Mouse (Mus musculus) thymus, adult 2 months (tissue): ENCODE results near the gene Oprm1. TPM values are rescaled to one million over a fixed set of nuclear protein-coding genes. Genes with fewer than 3 reads are reported as not detected.

Experiments
- DNase-seq: peaks from one replicate; pipeline ENCODE4 v3.0.0; 2021
- H3K27ac ChIP-seq: fragments of 200-500 bp; 2 replicates; pipeline ENCODE4 v1.5.1; 2012; ENCODE audit warnings: low read length, control low read depth; ENCODE audit not compliant: control insufficient read depth, insufficient read depth
- H3K27me3 ChIP-seq: fragments of 200-500 bp; 2 replicates; pipeline ENCODE4 v1.6.1; 2012; ENCODE audit warnings: mild to moderate bottlenecking, low read length, moderate library complexity, mixed read lengths; ENCODE audit not compliant: control insufficient read depth, insufficient read depth
- H3K36me3 ChIP-seq: fragments of 200-500 bp; 2 replicates; pipeline ENCODE4 v1.6.1; 2012; ENCODE audit warnings: mild to moderate bottlenecking, low read length, moderate library complexity; ENCODE audit not compliant: control insufficient read depth, insufficient read depth
- H3K4me1 ChIP-seq: fragments of 200-500 bp; replicated peaks from 2 replicates; pipeline ENCODE4 v1.6.1; 2012; ENCODE audit warnings: low read length; ENCODE audit not compliant: control insufficient read depth, insufficient read depth
- H3K4me3 ChIP-seq: fragments of 200-500 bp; 2 replicates; pipeline ENCODE4 v1.5.1; 2012; ENCODE audit warnings: mild to moderate bottlenecking, low read length, control low read depth, moderate library complexity; ENCODE audit not compliant: control insufficient read depth, insufficient read depth
- CTCF ChIP-seq: fragments of 200-500 bp; IDR thresholded peaks from 2 replicates; pipeline ENCODE4 v1.5.1; 2012; ENCODE audit warnings: mild to moderate bottlenecking, control low read depth, low read length, moderate library complexity, borderline replicate concordance; ENCODE audit not compliant: control insufficient read depth, poor library complexity, insufficient read depth; ENCODE audit errors: extremely low read depth
- POLR2A ChIP-seq: fragments of 200-500 bp; IDR thresholded peaks from 2 replicates; pipeline ENCODE4 v1.6.1; 2012; ENCODE audit warnings: mild to moderate bottlenecking, low read length, control low read depth, moderate library complexity; ENCODE audit not compliant: control insufficient read depth, poor library complexity, insufficient read depth; ENCODE audit errors: extremely low read depth
- WGBS: fragments of 180-500 bp; shearing (Covaris S2); methylation state at CpG from one replicate; pipeline ENCODE4 v1.1.7; 2018; 5-methylcytosine and 5-hydroxymethylcytosine counted together
- polyA plus RNA-seq: library from polyadenylated mRNA; depleted of rRNA; stranded (reverse); fragments of >200 nt; gene quantifications from 2 replicates; pipeline ENCODE4 v1.2.3, GENCODE M21; 2012

The Oprm1 gene
- polyA plus RNA-seq, 1 experiment = not detected

DNA sequence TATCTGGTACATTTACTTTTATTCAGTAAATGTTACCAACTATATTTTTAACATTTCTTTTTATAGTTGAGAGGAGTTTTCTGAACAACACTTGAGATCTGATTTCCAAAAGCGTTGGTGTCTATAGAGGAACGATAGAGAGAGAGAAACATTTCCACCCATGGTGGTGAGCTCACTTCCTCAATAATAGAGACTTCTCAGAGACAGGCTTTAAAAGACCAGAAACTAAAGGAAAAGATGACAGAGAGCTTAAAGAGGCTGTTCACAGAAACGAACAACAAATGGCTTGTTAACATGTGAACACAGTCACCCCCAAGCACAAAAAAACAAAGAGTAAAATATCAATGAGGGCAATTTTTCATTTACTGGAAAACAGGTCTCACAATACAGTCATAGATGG is 291.6 kb downstream of the Oprm1 start:
- no peak for TF ChIP-seq POLR2A
- TF ChIP-seq CTCF = no peak
- H3K27ac ChIP-seq = no peak overlapping the region
- no peak overlapping the region for H3K4me3 ChIP-seq
- no peaks in the 10 kb centered on the region for H3K4me1 ChIP-seq
- H3K27me3 ChIP-seq = no peaks in the 10 kb centered on the region
- no peaks in the 10 kb centered on the region for H3K36me3 ChIP-seq
- 29% methylated on average over 3 of the region's 3 CpGs for WGBS
- DNase-seq = no peak

DNA sequence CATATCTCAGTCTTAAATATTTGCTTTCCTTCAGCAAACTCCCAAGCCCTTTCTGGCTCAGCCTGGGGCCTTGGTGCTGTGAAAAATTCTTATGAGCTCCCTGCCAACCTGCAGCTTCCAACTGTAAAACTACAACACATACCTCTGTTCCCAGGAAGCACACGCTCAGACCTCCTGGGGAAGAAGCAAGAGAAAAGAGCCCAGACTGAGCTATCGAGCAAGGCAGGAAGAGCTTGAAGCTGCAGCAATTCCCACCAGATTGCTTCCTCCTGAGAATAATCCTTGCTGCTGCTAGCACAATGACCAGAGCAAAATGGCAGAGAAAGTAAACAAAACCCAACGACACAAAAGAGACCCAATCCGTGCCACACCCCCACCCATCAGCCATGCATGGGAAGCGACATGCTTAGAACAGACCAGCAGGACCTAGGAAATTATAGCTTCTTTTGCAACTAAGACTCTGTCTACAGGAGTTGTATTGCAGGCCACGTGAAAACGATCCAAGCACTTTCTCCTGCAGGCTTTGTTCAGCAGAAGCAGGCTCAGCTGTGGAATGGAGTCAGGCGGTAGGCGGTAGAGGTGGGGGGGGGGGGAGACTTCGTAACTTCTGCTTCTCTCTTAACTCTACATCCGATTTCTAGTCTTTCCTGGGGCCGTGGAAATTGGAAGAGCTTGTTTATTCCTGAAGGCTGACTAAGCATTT is 294.2 kb downstream of the Oprm1 start, which contains the start of gene Ipcef1:
TSS of gene Ipcef1 (minus strand) at position 164 of the 703 bp plus-strand sequence.
- no peak within 1 kb of the TSS for H3K4me3 ChIP-seq
- no peaks in the 10 kb centered on the region for H3K27me3 ChIP-seq
- no peaks in the 10 kb centered on the region for H3K4me1 ChIP-seq
- 41% methylated on average over 12 of the region's 12 CpGs for WGBS
- H3K27ac ChIP-seq = no peak within 1 kb of the TSS
- DNase-seq = no peak
- no peaks in the 10 kb centered on the region for H3K36me3 ChIP-seq
- TF ChIP-seq POLR2A (no peak), CTCF (no peak)

- Histone ChIP-seq H3K27me3 (no peaks in the 10 kb centered on the region), H3K4me3 (no peak overlapping the region), H3K27ac (no peak overlapping the region), H3K36me3 (no peaks in the 10 kb centered on the region), H3K4me1 (no peaks in the 10 kb centered on the region)
- DNase-seq = no peak
- 95% methylated on average over 6 of the region's 6 CpGs for WGBS
- no peak for TF ChIP-seq POLR2A
- TF ChIP-seq CTCF = no peak
These were observed 296.4 kb downstream of the Oprm1 start for GRCm38 (mm10) chr10:7054560-7055205.

DNA sequence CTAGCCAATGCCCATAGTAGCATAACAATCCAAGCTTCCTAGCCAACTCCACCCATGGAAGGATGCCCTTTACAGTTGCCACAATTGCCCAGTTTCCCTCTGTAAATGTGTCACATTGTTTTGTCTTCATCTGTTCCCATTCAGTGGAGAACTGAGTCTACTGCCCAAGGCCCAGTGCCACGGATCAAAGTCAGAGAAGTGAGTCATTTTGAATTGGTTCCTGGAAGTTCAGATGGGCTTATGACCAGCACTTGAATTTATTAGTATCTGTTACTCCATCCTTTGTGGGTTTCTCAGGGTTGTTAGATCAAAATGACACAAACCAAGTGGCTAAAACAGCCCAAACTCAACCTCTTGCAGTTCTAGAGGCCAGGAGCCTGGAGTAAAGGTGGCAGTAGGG is 299.2 kb downstream of the Oprm1 start:
- TF ChIP-seq POLR2A (no peak), CTCF (no peak)
- H3K36me3 ChIP-seq = no peaks in the 10 kb centered on the region
- DNase-seq = no peak
- WGBS = 89% methylated on average over 1 of the region's 1 CpGs
- no peak overlapping the region for H3K27ac ChIP-seq
- no peaks in the 10 kb centered on the region for H3K27me3 ChIP-seq
- no peak overlapping the region for H3K4me3 ChIP-seq
- no peaks in the 10 kb centered on the region for H3K4me1 ChIP-seq

DNA sequence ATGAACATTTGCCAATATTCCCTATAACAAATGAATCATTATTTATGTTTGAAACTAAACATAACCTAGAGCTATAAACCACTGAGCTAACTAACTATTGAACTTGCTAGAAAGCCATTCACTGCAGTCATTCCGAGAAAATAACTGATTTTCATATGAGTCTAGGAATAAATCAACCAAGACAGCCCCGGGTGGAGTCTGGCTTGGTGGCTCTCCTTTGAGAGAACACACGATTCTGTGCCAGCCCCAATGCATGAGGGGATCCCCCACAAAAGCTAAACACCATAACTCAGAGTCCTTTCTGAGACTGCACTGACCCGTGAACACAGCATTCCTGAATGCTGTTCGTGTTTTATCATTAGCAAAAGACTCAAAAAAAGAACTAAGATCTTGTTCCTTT is 302.0 kb downstream of the Oprm1 start:
- TF ChIP-seq POLR2A = no peak
- TF ChIP-seq CTCF = no peak
- WGBS = 83% methylated on average over 5 of the region's 5 CpGs

DNA sequence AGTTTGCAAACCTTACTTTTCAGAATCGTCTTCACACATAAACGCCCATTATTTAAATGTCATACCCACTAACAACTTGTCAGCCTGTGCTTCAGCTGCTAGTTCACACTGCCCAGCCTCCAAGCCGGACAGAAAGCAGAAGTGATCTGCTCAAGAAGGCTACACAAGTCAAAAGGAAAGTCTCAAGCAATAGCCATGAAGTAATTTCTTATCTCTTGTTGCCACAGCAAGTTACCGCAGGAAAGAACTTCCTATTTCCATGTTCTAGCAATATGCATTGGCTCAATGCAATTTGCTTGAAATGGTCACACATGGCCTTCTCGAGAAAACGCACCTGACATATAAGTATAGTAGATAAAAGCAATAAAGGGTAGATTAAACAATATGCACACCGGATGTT is 304.7 kb downstream of the Oprm1 start:
- Histone ChIP-seq H3K36me3 (no peaks in the 10 kb centered on the region), H3K4me1 (no peaks in the 10 kb centered on the region), H3K27me3 (no peaks in the 10 kb centered on the region), H3K27ac (no peak overlapping the region), H3K4me3 (no peak overlapping the region)
- DNase-seq = no peak
- no peak for TF ChIP-seq POLR2A
- no peak for TF ChIP-seq CTCF
- 9% methylated on average over 7 of the region's 7 CpGs for WGBS

More for the DNA sequence above, 302.0 kb downstream of the Oprm1 start:
- no peaks in the 10 kb centered on the region for H3K36me3 ChIP-seq
- H3K27me3 ChIP-seq = no peaks in the 10 kb centered on the region
- DNase-seq = no peak
- no peak overlapping the region for H3K4me3 ChIP-seq
- H3K27ac ChIP-seq = no peak overlapping the region
- H3K4me1 ChIP-seq = no peaks in the 10 kb centered on the region

- Histone ChIP-seq H3K36me3 (no peaks in the 10 kb centered on the region), H3K4me1 (no peaks in the 10 kb centered on the region), H3K27ac (no peak overlapping the region), H3K4me3 (no peak overlapping the region), H3K27me3 (no peaks in the 10 kb centered on the region)
- TF ChIP-seq POLR2A (no peak), CTCF (no peak)
- 48% methylated on average over 9 of the region's 9 CpGs for WGBS
- no peak for DNase-seq
These were observed 305.6 kb downstream of the Oprm1 start for GRCm38 (mm10) chr10:7063752-7064457.
